Comparison of ENCODE assay signal across 8 mouse cellular contexts in genomic region chr13:44408960-44409719, GRCm38 (mm10).
A peak's percentile ranks its signal among the peaks of the same experiment; 100 is the strongest.
DNase-seq lines count a peak whose midpoint lies in the region; ATAC-seq and TF ChIP-seq lines count a peak whose summit lies in the region.

No protein-coding gene starts in this region.

- H3K27ac ChIP-seq in kidney, adult 2 months (ENCODE audit: insufficient read depth, low read depth, low read length), result peak overlapping the region; percentile 77

- no peaks in the 10 kb centered on the region for H3K36me3 ChIP-seq in kidney, adult 2 months (ENCODE audit: control insufficient read depth, insufficient read depth, low read length)

- TF ChIP-seq POLR2A in kidney, adult 2 months (IDR thresholded peaks at IDR 0.05; ENCODE audit: low read depth, low read length), result no peak
- no peak for TF ChIP-seq POLR2A in lung, adult 2 months (IDR thresholded peaks at IDR 0.05; ENCODE audit: borderline replicate concordance, extremely low read depth, low read depth, low read length)

- DNase-seq in cerebellum, postnatal 4 days (ENCODE audit: low spot score in 2 of 2), result no peak
- DNase-seq in gastrocnemius, postnatal 14 days, result peak; percentile 51
- DNase-seq in kidney, adult 2 months, result peak; percentile 95
- peak; percentile 39 for DNase-seq in lung, adult 2 months
- DNase-seq in embryo, embryonic 10 days (ENCODE audit: low spot score), result no peak

- H3K4me3 ChIP-seq in kidney, adult 2 months (ENCODE audit: insufficient read depth, low read depth, low read length), result no peak overlapping the region
- H3K4me3 ChIP-seq in lung, adult 2 months (replicated peaks; ENCODE audit: extremely low read depth, low read depth, low read length), result no peak overlapping the region

- intact Hi-C loops in gastrocnemius, postnatal 14 days (cut with DNase I; ENCODE audit: low total_unique reads), result no loop called here

- ATAC-seq in cerebellum, adult (ENCODE audit: insufficient number of reproducible peaks, low FRiP score, low TSS enrichment), result 0 out of 2 replicates have a peak, but pooled peaks have one; percentile 31
- no peak for ATAC-seq in CD4-positive, CD25-positive, alpha-beta regulatory T cell, adult 4 months
- ATAC-seq in erythroblast, adult 5-6 weeks (replicated peaks; ENCODE audit: low FRiP score, poor library complexity, severe bottlenecking), result no peak

- no peak for TF ChIP-seq CTCF in kidney, adult 2 months (conservative IDR thresholded peaks at IDR 0.05; ENCODE audit: insufficient read depth, insufficient read length, low read depth, low read length)
- no peak for TF ChIP-seq CTCF in lung, adult 2 months (IDR thresholded peaks at IDR 0.05; ENCODE audit: insufficient read depth, low read length)

- H3K4me1 ChIP-seq in kidney, adult 2 months (ENCODE audit: control insufficient read depth, insufficient read depth, low read length), result peaks cover 21% of the 10 kb centered on the region
- no peaks in the 10 kb centered on the region; the same call in 1 of the 2 replicates for H3K4me1 ChIP-seq in lung, adult 2 months (ENCODE audit: control insufficient read depth, insufficient read depth, low read length)

- no peaks in the 10 kb centered on the region for H3K27me3 ChIP-seq in kidney, adult 2 months (replicated peaks; ENCODE audit: control insufficient read depth, insufficient read depth, low read length)

- 31% methylated on average over 14 of the region's 14 CpGs for WGBS in kidney, adult 2 months
- WGBS in lung, adult 2 months, result 64% methylated on average over 14 of the region's 14 CpGs

Comparison
In these comparisons a context has a peak if more than half of its experiments do, and no peak if none do; other contexts are left out.
1. DNase-seq: peak in gastrocnemius, postnatal 14 days (single experiment), kidney, adult 2 months (single experiment) and lung, adult 2 months (single experiment); none in cerebellum, postnatal 4 days (0 of 2) and embryo, embryonic 10 days (single experiment).